Mouse (Mus musculus) retina, postnatal 7 days (tissue): ENCODE measurements around the gene Slc50a1.

Experiments used
- DNase-seq: peaks from one replicate; pipeline ENCODE4 v3.0.0-alpha.2; 2012; ENCODE audit warnings: low read depth, low spot score

The Slc50a1 gene

DNA sequence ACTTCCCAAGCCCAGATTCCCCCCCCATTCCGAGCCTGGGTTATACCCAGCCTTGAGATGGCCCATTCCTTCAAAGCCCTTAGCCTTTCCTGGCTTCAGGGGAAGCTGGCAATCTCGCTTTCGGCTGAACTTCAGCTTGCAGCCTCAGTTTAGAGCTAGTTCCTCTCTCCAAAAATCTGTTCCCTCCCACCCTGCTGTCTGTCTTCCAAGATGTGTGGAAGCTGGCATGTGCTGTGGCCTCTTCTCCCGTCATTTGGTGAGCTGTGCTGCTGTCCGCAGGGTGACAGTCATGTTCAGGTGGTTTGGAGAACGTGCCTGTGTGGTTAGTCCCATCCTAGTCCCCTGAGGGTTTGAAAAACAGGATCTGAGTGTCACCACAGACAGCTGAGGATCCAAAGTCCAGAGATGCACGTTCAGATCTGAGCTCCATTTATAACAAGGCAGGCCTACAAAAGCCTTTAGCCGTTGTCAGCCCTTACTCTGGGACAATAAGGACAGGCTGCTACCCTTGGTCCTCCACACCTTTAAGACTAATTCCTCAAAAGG, 25.4 kb upstream of the Slc50a1 start:
- no peak for DNase-seq

DNA sequence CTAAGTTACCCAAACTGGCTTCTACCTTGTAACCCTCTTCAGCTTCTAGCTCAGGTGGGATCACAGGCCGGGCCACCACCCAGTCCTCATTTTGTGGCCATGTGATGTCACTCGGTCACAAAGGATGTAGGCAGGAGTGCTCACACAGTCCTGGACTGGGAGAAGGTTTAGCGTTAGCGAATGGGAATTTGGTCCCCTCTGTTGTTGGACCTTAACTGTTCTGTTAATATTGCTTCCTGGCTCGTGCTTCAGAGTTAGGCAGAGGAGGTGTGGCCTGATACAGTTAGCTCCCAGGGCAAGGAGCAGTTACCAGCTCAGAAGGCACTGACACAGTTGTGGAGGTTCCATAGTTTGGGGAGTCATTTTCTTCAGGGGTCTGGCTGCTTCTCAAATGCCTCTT, 23.8 kb upstream of the Slc50a1 start:
- DNase-seq, result no peak

DNA sequence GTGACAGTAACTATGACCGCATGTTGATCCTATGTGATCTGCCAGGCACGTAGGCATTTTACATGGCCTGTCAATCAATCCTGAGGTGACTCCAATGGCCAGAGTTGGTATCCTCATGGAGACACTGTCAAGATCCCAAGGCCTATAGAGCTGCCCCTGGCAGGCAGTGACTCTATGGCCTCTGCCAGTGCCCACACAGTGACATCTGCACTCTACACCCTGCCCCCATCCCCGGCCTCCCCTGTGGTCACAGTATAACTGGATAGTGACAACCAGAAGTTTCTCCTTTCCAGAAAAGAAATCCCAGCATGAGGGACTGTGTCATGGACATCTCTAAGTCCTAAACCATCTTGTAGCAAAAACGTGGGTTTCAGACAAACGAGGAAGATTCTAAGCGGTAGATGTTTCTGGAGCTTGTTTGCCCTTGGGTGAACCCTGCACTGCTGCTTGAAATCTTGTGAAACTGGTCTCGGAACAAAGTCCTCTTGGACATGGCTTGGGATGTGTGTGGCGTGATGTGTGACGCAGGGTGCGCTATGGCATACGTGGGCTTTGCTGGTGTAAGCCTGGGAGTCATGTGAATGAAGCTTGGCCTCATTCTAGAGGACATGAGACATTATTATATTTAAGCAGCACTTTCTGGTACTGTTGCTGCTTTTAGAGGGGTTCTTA, 23.0 kb upstream of the Slc50a1 start:
- no peak for DNase-seq

DNA sequence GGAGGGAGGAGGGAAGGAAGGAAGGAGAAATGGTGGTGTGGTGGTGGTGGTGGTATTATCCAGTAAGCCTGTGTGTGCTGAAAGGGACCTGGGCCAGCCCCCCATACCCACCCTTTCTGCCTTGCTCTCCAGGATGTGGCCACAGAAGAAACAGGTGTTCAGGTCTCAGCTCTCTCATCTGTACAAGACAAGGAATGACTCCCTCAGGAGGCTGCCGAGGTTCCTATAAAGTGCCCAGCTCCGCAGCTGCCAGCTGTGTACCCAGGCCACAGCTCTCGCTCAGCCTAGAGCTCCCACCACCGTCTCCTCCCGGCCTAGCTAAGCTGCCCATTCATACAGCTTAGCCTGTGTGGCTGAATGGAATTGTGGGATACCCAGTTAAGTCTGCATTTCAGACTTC, 21.9 kb upstream of the Slc50a1 start:
- no peak for DNase-seq

DNA sequence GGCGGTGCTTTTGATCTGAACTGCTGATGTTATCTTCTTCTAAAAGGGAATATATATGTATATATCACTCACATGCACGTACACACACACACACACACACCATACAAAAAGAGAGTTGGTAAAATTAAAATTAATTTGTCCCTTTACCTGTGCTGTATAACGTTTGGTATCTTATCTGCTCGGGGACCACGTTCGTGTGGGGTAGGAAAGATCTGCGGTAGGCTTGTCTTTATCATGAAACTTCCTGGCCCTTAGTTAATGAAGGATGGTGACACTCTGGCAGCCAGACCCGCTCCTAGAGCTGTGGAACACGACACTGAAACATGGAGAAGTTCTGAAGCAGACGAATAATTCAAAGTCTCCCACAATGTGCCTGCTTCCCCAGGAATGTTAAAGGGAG, 21.5 kb upstream of the Slc50a1 start:
- DNase-seq, result no peak

DNA sequence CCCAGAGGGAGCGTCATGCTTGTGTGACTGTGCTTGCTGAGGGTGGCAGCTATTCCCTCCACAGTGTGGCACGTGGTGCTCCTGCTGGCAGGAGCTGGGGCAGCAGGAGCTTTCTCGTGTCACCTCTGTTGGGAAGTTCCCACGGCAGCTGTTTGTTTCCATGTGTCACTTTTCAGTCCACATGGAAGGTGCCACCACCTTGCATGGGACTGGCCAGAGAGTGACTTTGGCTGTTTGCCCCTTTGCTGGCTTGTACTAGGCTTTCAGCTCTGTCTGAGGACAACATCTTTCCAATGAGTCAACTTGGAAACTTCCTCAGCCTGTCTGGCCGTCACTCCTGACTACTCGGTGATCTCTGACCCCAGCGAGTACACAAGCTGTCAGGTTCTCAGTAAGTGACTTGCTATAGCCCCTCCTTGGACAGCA, 18.1 kb upstream of the Slc50a1 start:
- DNase-seq, result no peak

DNA sequence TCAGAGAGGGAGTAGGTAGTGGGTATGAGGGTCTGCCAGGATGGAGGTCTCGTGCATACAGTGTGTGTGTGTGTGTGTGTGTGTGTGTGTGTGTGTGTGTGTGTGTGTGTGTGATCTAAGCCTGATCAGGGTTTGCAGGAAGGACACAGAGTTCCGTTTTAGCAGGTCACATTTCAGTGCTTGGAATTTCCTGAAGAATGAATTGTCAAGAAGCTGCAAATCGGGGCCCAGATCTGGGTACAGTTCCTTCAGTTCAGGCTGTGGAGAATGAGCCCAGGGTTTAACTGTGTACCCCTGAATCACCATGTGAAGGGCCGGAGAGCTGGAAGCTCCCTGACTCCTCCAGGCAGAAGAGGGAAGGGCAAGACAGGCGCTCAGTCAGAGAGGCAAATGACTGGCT, 16.9 kb upstream of the Slc50a1 start:
- DNase-seq, result no peak

DNA sequence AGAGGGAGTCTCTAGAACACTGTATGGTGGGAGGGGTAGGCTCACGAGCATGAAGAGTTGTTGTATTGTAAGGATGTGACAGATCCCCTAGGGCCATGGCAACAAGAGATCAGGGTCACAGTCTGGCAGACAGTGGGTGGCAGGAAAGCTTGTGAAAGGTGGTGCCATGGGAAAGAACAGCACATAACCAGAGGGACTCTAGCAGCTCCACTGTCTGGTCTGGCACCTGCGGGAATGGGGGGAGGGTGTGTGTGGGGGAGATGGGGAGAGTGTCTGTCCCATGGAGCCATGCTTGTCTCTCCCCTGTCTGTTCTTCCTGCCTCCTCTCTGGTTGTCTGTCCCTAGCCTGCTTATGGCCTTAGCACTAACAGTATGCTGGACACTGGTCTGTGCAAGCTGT, 15.2 kb upstream of the Slc50a1 start:
- DNase-seq, result no peak

DNA sequence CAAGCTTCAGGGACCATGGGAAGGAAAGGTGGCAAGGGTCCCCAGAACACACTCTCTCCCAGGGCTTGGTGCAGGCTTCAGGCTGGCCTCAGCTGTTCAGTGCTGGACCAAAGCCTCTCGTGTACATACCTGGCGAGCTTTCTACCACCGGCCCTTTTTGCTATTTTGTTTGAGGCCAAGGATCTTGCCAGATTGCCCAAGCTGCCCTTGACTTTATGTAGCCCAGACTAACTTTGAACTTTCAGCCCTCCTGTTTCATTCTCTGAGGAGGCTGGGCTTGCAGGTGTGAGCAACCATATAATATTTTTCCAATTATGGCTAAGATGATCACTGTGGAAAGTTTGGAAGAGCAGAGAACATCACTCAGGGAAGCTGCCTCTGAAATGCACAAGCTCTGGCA, 13.9 kb upstream of the Slc50a1 start:
- no peak for DNase-seq

DNA sequence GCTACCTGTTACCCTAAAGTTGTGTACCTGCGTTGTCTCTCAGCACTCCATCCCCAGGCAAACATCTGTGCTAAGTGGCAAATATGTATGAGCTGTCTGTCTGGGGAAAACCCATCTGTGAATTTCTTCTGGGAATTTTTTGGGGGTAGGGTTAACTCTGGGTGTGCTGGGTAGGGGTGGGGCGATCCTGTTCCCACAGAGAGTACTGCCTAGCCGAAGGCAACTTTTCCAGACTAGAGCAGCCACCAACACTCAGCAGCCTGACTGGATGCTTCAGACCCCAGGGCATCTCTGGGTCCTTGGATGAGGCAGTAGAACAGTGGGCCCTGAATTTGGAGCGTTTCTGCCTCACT, 11.9 kb upstream of the Slc50a1 start:
- DNase-seq, result no peak

DNA sequence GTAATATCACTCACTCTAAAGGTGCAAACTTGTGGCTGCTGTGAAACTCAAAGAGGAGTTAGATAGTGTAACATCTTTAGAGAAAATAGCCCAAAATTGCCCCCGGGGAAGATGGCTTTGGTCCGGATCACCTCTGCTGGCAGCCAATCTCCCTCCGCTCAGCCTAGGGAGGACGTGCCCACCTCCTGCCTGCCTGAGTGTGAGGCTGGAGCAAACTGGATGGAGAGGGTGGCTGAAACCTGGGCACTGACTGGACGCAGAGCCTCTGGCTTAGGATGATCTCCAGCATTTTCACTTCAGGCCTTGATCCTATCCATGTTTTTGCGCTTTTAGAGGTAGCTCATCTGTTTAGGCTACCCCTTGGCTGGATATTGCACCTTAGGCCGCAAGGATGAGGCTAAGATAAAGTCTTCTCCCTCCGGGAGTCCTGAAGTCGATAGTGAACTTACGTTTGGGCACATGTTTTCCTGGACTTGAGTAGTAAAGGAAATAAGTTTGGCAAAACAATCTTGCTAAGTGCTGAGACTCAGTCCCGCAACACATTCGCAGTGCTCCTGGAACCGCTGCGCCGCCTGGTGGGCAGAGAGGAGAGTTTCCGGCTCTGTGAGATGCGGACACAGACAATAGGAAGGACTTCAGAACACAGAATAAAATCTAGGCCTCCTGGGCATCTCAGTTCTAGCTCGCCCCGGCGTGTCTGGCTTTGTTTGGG, 11.4 kb upstream of the Slc50a1 start:
- peak; percentile 76 for DNase-seq

DNA sequence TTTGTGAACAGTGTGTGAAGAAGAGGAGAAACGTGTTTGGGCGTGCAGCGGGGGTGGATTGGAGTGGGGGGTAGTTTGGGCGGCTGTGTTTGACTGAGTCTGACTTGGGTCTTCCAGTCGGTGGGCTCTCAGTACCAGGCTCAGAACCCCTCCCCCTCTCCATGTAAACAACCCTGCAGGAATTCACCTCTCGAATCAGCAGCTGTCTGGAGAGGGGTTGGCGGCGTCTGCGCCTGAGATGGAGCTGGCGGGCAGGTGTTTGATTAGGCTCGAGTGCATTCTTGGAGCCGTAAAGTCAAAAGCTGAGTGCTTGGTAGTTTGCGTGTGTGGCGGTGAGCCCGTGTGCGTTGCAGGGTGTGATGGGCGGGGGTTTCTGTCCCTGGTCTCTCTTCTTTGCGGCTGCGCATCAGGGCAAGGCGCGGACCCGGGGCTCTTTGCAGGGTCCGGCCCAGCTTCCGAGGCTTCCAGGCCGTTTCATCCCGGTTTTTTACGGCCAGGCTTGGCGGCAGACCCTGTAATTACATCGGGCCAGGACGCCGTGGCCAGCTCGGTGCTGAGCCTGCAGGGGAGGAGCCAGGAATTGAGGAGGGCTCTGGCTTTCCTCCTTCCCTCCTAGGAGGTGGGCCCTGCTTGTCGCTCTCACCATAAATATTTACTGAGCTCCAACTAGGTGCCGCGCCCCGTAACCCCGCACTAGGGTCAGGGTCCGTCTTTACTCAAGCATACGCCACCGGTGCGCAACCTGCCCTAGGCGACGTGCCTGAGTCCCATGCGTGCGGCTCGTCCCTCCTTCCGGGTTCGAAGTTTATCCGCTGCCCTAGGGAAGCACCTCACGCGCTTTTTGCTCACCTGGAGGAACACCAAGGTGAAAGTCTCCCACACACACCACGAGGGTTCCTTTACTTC, 10.5 kb upstream of the Slc50a1 start, which contains the start of gene Efna1:
Gene Efna1, minus strand, starts transcription at position 537 of the 906 bp plus-strand sequence.
- DNase-seq, result no peak

DNA sequence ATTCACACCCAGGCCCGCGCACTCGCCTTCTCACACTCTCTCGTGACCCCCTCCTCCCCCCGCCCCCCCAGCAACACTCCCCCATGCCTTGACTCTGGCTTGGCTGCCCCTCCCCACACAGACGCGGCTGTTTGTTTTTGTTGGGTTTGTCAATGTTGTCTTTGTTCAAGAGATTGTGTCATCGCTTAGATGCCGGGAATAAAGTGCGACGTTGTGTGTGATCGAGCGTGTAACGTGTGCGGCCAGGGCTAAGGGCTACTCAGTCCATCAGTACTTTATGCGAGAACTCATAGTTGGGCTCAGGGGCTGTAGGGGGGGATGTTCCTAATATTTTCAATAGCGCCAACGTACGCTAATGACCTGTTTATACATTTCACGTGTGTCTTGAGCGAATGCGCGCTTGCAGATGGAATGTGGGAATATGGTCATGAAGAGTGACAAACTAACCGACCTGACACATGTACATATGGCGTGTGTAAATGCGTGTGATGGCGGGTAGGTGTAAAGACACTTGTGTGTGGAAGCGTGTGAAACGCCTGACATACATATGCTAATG, 9.8 kb upstream of the Slc50a1 start:
- no peak for DNase-seq

DNA sequence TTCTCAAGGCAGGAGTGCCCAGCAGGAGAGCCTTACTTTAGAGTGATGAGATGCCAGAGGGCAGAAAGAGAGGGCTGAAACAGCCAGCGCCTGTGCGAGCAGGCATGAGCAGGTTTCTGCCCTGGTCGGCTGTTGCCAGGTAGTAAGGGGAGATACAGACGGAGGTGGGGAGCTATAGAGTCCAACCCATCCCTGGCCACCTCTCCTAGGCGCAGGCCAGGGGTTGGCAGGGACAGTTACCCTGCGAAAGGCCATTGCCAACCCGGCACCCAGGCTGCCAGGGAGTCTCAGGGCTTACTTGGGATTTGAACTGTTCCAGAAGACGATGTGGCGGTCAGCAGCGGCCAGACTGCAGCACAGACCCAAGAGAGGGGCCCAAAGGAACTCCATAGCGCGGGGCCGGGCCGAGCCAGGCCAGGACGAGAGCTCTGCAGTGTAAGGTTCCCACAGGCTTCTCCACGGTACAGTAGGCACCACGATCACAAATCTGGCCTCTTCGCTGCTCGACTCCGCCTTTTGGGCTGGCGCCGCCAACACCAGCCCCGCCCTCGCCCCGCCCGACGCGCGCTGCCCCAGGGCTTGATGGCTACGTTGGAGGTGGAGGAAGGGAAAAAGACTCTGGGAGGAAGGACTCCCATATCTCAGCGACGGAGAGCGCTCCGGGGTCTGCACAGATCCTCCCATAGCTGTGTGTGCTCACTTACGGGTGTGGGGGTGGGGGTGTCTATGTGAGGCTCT, 9.0 kb upstream of the Slc50a1 start:
- DNase-seq, result no peak

DNA sequence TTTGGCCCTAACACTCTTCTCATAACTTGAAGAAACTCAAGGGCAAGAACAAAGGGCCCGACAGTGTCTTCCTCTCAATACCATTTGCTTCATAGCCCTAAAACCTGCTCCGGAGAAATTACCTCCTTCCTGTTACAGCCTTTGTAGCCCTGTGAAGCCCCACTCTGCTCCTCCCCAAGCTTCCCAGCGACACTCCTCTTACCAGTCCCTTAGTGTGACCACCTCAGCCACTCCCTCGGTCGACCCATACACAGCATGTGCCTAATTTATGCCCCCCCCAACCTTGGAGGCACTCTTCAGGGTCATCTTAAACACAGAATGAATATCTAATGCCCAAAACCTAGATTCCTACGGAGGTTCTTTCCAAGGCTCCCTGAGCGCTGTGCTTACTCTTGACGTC, 8.3 kb upstream of the Slc50a1 start:
- no peak for DNase-seq

DNA sequence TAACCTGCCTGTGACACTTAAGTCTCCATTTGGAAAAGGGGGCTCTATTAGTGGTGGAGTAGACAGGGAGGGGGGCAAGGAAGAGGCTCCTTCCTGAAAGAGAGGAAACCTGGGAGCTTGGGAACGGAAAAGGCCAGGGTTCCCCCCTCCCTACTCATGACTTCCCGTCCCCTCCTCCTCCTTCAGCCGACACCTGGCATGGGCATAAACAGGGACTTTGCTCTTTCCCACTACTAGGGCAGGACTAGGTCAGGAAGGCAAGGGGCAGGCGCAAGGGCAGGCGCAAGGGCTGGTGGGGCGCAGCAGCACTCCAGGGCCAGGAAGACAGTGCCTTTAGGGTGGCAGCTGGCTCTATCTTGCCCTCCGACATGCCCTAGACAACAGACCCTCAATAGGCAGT, 7.7 kb upstream of the Slc50a1 start:
- DNase-seq, result no peak

DNA sequence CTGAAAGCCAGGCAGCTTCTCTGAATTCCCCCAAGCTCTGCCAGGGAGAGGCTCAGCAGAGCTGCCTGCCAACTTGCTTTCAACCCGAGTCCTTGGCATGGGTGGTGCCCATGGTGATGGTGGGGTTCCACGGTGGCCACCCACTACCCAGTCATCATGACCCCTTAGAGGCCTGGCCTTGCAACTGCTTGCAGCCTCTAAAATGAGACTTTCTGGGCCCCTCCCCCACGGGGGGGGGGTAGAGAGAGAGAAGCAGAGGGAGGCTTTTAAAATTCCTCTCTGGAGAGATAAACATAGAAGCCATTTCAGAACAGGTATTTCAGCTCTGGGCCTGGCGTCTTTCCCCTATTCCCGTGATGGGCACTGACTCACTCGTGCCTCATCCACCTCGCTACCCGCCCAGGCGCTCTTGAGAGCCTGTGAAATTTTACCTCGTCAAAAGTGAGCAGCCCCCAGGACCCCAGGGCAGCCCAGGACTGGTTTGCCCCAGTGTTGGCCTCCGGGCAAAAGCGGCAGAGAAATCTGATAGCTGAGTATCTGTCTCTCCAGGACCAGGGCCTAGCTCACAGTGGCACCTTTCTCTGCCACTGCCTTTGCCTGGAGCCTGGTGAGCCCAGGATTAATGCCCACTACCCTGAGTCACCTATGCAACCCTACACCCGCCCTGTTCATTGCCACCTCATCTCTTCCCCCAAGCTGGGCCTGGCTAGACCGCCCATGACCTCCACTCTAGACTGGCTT, 7.1 kb upstream of the Slc50a1 start:
- DNase-seq, result no peak

DNA sequence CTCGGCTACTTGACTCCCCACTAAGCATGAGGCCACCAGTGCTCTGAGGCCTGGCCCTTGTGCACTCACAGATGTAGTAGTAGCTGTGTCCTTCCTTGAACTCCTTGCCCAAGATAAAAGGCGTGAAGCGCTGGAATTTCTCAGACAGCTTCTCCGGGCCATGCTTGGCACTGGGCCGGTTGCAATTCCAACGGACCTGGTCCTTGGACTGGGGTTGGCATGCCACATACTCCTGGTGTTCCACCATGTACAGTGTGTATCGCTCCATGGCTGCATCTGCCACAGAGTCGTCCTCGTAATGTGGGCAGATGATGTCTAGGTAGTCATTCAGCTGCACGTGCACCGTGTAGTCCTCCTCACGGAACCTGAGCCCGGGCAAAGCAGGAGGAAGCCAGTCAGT, 5.7 kb upstream of the Slc50a1 start:
- no peak for DNase-seq

DNA sequence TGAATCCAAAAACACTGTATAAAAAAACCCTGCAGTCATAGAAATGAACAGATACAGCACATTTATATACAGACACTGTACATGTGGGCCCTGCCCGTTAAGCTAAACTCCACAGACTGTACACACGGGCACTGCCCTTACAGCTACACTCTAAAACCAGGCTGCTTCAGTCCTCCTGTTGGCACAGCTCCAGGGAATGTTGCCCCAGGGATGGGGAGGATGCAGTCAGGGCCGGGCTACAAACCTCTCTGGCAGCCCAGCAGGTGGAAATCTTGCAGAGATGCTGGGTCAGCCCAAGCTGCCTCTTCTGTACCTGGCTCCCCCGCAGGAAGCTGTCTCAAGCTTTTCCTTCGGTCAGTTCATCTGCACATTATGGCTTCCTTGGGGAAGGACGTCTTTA, 1.4 kb upstream of the Slc50a1 start:
- no peak for DNase-seq

DNA sequence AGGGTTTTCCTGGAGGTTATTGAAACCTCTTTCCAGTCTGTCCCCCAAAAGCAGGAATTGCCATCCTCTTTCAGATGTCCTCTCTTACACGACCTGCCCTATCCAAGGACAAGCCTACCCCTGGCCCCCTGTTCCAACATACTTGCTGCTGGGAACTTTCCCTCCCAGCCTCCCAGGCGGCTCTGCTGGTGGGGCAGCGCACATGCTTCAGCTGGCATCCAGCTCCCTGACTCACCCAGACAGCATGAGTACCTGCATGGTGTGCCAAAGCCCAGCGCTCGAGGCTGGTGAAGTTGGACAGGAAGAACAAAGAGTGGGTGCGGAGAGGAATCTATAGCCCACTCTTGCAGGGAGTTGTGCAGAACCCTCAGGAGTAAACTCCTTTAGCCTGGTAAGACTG, 521 bp upstream of the Slc50a1 start:
- no peak for DNase-seq

DNA sequence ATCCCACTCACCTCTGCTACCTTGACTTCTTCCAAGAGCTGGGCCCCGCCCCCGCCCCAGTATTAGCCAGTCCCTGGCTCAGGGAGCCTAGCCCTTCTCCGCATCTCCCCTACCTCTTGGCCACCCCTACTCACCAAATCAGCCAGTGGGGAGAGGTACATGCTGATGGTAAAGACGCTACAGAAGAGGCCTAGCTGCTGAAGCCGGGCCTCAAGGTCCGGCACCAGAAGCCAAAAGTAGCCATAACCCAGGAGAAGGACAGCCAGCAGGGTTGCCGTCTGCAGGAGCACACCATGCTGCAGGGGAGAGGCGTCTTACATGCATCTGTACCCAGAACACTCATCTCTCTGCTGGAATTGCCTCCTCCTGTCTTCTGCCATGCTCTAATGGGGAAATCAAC, 1.5 kb downstream of the Slc50a1 start:
- DNase-seq, result no peak
